ENCODE assay signal across 10 mouse cellular contexts in genomic region chr1:41271111-41271730, GRCm38 (mm10).
DNase-seq lines count a peak whose midpoint lies in the region; ATAC-seq and TF ChIP-seq lines count a peak whose summit lies in the region.
"Had no signal": no experiment of that assay in that cellular context is flagged by ENCODE, and none has a peak within 500 bp of the region (broad histone marks: within the 10 kb centered on the region; RNA-seq: fewer than 3 reads in every experiment).

No protein-coding gene starts in this region.

- H3K4me1 ChIP-seq in lung, postnatal 0 days (ENCODE audit: insufficient read depth, low read depth, low read length), result peaks cover 4% of the 10 kb centered on the region; the same call in 1 of the 2 replicates
- peaks cover 38% of the 10 kb centered on the region for H3K4me1 ChIP-seq in hindbrain, embryonic 12.5 days

- no peak overlapping the region for H3K9ac ChIP-seq in lung, postnatal 0 days (replicated peaks; ENCODE audit: low read depth)
- no peak overlapping the region for H3K9ac ChIP-seq in hindbrain, embryonic 12.5 days

- DNase-seq in frontal cortex, postnatal 25 days (ENCODE audit: low spot score in 2 of 2), result no peak
- DNase-seq in lung, postnatal 0 days (ENCODE audit: low spot score), result no peak
- no peak for DNase-seq in lung, postnatal 25 days (ENCODE audit: low spot score)
- DNase-seq in retina, embryonic 14.5 days (ENCODE audit: low spot score), result peak; percentile 45
- no peak for DNase-seq in spleen, adult 18-20 months
- DNase-seq: layer of hippocampus, adult 9-11 months had no signal

- ATAC-seq in frontal cortex, adult (ENCODE audit: low TSS enrichment), result peak; percentile 86
- no peak for ATAC-seq in lung, postnatal 0 days
- peak; percentile 74 for ATAC-seq in hindbrain, embryonic 12.5 days (ENCODE audit: low FRiP score)
- ATAC-seq in CD4-positive, CD25-positive, alpha-beta regulatory T cell, adult 4 months, result no peak

- no peaks in the 10 kb centered on the region for H3K27me3 ChIP-seq in lung, postnatal 0 days (replicated peaks; ENCODE audit: insufficient read depth, low read length)
- no peaks in the 10 kb centered on the region for H3K27me3 ChIP-seq in hindbrain, embryonic 12.5 days

- no peak overlapping the region for H3K4me2 ChIP-seq in lung, postnatal 0 days (replicated peaks; ENCODE audit: low read depth, low read length)
- no peak overlapping the region for H3K4me2 ChIP-seq in hindbrain, embryonic 12.5 days (replicated peaks)

- no peak overlapping the region for H3K27ac ChIP-seq in lung, postnatal 0 days (ENCODE audit: low read length)
- H3K27ac ChIP-seq in hindbrain, embryonic 12.5 days, result no peak overlapping the region; the same call in 1 of the 2 replicates
- H3K27ac ChIP-seq: heart, embryonic 10.5 days had no signal

- no peak for TF ChIP-seq EP300 in lung, postnatal 0 days (IDR thresholded peaks at IDR 0.05)

- peak; percentile 34 for TF ChIP-seq CTCF in lung, postnatal 0 days (IDR thresholded peaks at IDR 0.05)

- whole genome bisulfite sequencing in lung, postnatal 0 days, result 17% methylated on average over 4 of the region's 4 CpGs
- 20% methylated on average over 4 of the region's 4 CpGs for WGBS in hindbrain, embryonic 12.5 days

- no peaks in the 10 kb centered on the region for H3K9me3 ChIP-seq in lung, postnatal 0 days (ENCODE audit: low read length)
- H3K9me3 ChIP-seq in hindbrain, embryonic 12.5 days (replicated peaks), result no peaks in the 10 kb centered on the region
- H3K9me3 ChIP-seq: heart, embryonic 10.5 days had no signal

- no peaks in the 10 kb centered on the region for H3K36me3 ChIP-seq in lung, postnatal 0 days (ENCODE audit: insufficient read depth, low read length)
- H3K36me3 ChIP-seq in hindbrain, embryonic 12.5 days, result no peaks in the 10 kb centered on the region
- H3K36me3 ChIP-seq: heart, embryonic 10.5 days had no signal

- no peak overlapping the region for H3K4me3 ChIP-seq in lung, postnatal 0 days (ENCODE audit: low read depth, low read length)
- no peak overlapping the region for H3K4me3 ChIP-seq in hindbrain, embryonic 12.5 days
- H3K4me3 ChIP-seq: heart, embryonic 10.5 days had no signal

Comparison
In these comparisons a context has a peak if more than half of its experiments do, and no peak if none do; other contexts are left out.
1. ATAC-seq: peak in frontal cortex, adult (single experiment) and hindbrain, embryonic 12.5 days (single experiment); none in lung, postnatal 0 days (single experiment) and CD4-positive, CD25-positive, alpha-beta regulatory T cell, adult 4 months (single experiment).